Mouse (Mus musculus) regulatory T cell (primary cell): ENCODE measurements around the gene Cobll1.

Source experiments
- in situ Hi-C: fragments of 300-600 bp; cut with MboI, MseI; formaldehyde crosslinking; loops from one replicate; pipeline ENCODE4 v1.15.1; 2025; ENCODE audit warnings: high pct_unique_total_duplicates

The Cobll1 gene

GRCm38 (mm10) chr2:65198605-65199004 is 40.6 kb downstream of the Cobll1 start:
- in situ Hi-C loops = loop anchor here (5.0 kb wide), 1 partner anchor 84 kb away; no protein-coding TSS in a partner anchor

GRCm38 (mm10) chr2:65196994-65197393 is 42.2 kb downstream of the Cobll1 start:
- in situ Hi-C loops = loop anchor here (5.0 kb wide), 1 partner anchor 85 kb away; no protein-coding TSS in a partner anchor

- in situ Hi-C loops = loop anchor here (5.0 kb wide), 1 partner anchor 87 kb away; no protein-coding TSS in a partner anchor
These were observed 43.8 kb downstream of the Cobll1 start for GRCm38 (mm10) chr2:65195233-65196010.

- in situ Hi-C loops = no loop called here
These were observed 46.0 kb downstream of the Cobll1 start for GRCm38 (mm10) chr2:65193091-65193795.

GRCm38 (mm10) chr2:65191398-65191797 is 47.8 kb downstream of the Cobll1 start:
- in situ Hi-C loops = no loop called here

- in situ Hi-C loops = no loop called here
These were observed 49.9 kb downstream of the Cobll1 start for GRCm38 (mm10) chr2:65189346-65189745.

- in situ Hi-C loops = no loop called here
These were observed 50.6 kb downstream of the Cobll1 start for GRCm38 (mm10) chr2:65188585-65188984.

- in situ Hi-C loops = no loop called here
These were observed 51.6 kb downstream of the Cobll1 start for GRCm38 (mm10) chr2:65187652-65188051.

GRCm38 (mm10) chr2:65187164-65187563 is 52.0 kb downstream of the Cobll1 start:
- in situ Hi-C loops = no loop called here

- in situ Hi-C loops = no loop called here
These were observed 56.5 kb downstream of the Cobll1 start for GRCm38 (mm10) chr2:65182747-65183146.

GRCm38 (mm10) chr2:65181736-65182135 is 57.5 kb downstream of the Cobll1 start:
- in situ Hi-C loops = no loop called here

GRCm38 (mm10) chr2:65181066-65181716 is 58.0 kb downstream of the Cobll1 start:
- in situ Hi-C loops = no loop called here

GRCm38 (mm10) chr2:65175645-65176044 is 63.6 kb downstream of the Cobll1 start:
- in situ Hi-C loops = no loop called here

GRCm38 (mm10) chr2:65172071-65172470 is 67.1 kb downstream of the Cobll1 start:
- in situ Hi-C loops = no loop called here

- in situ Hi-C loops = no loop called here
These were observed 67.7 kb downstream of the Cobll1 start for GRCm38 (mm10) chr2:65171516-65171915.

- in situ Hi-C loops = no loop called here
These were observed 68.3 kb downstream of the Cobll1 start for GRCm38 (mm10) chr2:65170693-65171456.

GRCm38 (mm10) chr2:65170256-65170655 is 68.9 kb downstream of the Cobll1 start:
- in situ Hi-C loops = no loop called here

- in situ Hi-C loops = no loop called here
These were observed 75.2 kb downstream of the Cobll1 start for GRCm38 (mm10) chr2:65163990-65164389.

- in situ Hi-C loops = no loop called here
These were observed 76.6 kb downstream of the Cobll1 start for GRCm38 (mm10) chr2:65162625-65163024.

GRCm38 (mm10) chr2:65161715-65162114 is 77.5 kb downstream of the Cobll1 start:
- in situ Hi-C loops = no loop called here

GRCm38 (mm10) chr2:65157981-65158651 is 81.1 kb downstream of the Cobll1 start:
- in situ Hi-C loops = no loop called here
